Mouse (Mus musculus) cerebellum, adult (tissue): ENCODE measurements around the gene Dnmt3a.

Experiments used
- ATAC-seq: cut with Nextera tagmentation; 2 replicates; pipeline ENCODE4 v1.9.2; 2017; ENCODE audit warnings: mild to moderate bottlenecking, moderate library complexity, mixed read lengths; ENCODE audit not compliant: insufficient number of reproducible peaks, low FRiP score, low TSS enrichment

The Dnmt3a gene

DNA sequence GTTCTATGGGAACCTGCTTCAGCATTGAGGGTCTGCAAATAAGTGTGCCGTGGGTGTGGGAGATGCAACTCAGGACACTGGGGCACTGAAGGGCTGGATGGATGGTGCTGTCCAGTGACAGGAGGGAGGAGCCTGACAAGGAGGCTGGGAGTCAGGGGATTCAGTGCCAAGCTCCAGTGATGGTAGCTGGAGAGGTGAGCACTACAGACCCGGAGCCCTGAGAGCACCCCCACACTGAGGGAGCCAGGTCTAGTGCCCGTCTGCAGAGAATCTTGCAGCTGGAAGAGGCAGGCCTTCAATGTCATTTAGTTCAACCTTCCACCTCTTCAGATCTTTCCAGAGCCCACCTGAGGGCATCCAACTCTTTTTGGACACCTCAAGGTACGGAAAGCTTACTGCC lies at the start of gene Dnmt3a:
Dnmt3a (plus strand) TSS at position 156 of the 400 bp plus-strand sequence.
- ATAC-seq: 0 out of 2 replicates have a peak, but pooled peaks have one; percentile 12

DNA sequence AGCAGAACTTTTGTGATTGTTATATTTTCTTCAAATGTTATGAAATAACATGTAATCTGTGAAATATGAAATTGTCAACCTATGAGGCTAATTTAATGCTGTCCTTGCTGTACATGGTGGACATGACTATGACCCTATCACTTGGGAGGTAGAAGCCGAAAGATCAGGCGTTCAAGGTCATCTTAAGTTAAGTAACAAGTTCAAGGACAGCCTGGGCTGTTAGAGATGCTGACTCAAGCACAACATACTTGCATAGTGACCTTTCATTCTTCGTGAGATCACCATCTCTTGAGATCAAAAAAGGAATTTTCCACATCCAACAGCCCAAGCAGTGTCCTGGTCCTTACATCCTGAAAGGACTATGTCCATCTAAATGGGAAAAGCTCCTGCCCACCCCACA lies 49.6 kb upstream of the Dnmt3a start:
- ATAC-seq: no peak

- ATAC-seq: no peak
Observed at GRCm38 (mm10) chr12:3758127-3758526, 47.7 kb upstream of the Dnmt3a start.

GRCm38 (mm10) chr12:3759419-3759818 lies 46.4 kb upstream of the Dnmt3a start:
- ATAC-seq: no peak

- ATAC-seq: peak; percentile 53; the same call in 1 of the 2 replicates
Observed at GRCm38 (mm10) chr12:3760876-3761590, 44.8 kb upstream of the Dnmt3a start.

DNA sequence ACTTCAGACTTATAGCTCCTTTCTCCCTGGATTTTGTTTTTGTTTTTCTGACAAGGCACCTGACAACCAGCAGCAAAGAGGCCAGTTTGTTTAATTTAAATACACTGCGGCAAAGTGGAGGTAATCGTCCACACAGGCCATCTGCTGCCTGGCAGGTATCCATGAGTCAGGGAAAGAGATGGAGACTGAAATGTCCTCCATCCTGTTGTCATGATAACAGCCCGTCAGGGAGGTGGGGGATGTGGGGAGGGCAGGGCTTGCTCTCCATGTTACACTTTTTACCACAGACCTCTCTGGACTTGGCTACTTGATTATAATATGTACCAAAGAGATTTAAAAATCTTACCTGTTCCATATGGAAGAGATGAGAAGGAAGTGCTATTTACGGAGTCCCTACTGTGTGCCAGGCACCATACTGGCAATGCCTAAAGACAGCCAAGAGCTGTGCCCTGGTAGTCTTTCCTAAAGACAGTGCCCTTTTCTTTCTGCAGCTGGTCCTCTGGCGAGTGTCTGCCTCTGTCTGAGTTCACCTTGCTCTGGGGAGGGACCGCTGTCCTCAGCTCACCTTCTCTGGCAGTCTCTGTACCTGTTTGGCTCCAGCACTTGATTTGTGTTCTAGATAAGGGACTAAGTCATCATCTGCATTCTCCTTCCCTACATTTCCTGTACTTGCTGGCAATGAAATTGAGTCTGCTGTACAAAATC lies 44.1 kb upstream of the Dnmt3a start:
- peak; percentile 71 for ATAC-seq

DNA sequence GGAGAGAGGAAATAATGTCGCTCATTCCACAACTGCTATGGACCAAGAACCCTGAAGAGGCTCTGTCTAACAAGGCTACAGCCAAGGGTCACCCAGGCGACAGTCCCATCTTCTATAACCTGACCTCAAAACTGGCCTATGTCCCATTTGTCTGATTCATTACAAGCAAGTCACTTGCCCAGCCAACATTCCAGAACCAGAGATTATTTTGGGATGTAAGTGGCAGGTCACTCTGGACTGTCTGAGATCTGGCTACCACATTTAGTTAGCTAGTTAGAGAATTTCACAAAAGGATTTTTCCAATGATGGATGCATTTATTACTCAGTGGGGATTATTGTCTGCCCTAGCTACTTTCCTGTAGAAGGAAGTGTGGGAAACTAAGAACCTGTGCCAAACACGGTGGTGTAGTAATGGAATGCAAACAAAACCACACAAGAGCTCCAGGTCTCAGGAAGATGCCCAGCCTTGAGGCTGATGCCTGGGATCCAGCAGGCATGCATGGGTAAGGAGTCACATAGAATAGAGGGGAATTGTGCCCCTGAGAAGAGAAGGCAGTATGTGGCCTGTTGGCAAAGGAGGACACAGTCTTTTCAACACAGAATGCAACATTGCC lies 41.5 kb upstream of the Dnmt3a start:
- ATAC-seq: no peak

DNA sequence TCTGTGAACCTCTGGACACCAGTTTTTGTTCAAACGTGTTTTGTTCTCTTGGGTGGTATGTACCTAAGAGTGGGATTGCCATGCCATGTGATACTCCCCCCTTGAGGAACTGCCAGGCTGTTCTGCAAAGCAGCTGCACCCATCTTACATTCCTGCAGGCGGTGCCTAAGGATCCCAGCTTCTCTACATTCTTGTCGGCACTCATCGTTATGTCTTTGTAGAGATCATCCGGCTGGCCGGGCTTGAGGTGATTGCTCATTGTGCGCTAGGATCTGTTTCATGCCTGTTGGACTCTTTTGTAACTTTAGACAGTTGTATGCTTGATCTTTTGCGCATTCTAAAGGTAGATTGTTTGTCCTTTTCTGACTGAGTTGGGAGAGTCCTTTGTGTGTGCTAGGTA lies 38.4 kb upstream of the Dnmt3a start:
- no peak for ATAC-seq

DNA sequence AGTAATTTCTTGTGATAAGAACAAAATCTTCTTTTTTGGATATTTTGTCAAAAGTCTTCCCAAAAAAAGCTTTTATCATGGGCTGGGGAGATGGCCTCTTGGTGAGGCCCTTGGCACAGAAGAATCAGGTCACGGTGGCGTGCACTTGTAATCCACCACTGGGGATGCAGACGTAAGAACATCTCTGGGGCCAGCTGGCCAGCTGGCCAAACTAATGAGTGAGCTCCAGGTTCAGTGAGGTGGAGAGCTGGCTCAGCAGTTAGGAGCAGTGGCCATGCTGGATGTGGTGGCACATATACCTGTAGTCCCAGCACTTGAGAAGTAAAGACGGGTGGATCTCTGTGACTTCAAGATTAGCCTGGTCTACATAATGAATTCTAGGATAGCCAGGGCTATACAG lies 37.4 kb upstream of the Dnmt3a start:
- ATAC-seq: no peak

DNA sequence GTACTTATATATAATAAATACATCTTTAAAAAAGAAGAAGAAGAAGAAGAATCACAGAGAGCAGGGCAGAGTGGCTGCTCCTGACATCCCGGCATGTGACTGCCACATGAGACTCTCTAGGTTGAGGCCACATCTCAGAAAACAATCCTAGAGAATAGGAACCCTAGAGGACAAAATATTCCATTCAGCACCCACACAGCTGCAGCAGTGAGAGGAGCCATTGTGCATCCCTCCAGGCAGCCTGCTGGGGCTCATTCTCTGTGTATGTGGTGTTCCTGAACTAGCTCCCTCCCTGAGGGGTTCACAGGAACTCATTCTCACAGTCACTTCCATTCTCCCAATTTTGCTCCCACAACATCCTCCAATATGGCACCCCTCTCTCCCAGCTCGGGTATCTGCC lies 35.3 kb upstream of the Dnmt3a start:
- no peak for ATAC-seq

DNA sequence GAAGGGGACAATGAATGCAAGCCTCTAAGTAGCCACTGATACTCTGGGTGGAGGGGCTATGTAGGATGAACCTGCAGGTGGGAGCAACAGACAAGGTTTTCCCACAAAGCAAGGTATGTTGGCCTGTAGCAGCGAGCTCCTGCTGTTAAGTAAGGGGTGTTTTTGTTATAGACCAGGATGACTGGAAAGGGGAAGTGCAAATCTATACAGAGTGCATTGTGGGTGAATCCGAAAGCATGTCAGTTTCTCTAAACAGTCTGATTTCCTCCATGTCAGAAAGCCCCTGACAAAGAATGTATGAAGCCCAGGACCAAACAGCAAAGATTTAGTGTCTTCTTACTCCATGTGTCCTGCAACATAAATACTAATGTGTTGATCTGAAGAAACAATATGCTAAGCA lies 34.7 kb upstream of the Dnmt3a start:
- no peak for ATAC-seq

- no peak for ATAC-seq
Observed at GRCm38 (mm10) chr12:3773643-3774042, 32.2 kb upstream of the Dnmt3a start.

DNA sequence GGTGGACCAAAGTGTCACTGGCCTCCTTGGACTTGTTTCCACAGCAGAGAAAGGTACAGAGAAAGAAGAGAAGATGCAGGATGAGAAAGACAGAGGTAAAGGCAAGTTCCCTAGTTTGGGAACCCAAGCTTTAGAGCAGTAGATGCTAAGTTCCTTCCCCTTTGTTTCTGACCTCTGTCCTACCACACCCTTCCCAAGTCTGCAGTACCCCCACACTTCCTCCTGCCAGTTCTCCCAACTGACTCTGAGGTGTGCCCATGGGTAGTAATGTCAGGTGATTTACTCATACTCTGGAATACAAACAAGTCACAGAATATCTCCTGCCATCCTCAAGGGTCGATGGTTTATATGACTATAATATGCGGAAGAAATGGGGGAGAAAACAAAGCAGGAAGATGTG lies 29.8 kb upstream of the Dnmt3a start:
- no peak for ATAC-seq

DNA sequence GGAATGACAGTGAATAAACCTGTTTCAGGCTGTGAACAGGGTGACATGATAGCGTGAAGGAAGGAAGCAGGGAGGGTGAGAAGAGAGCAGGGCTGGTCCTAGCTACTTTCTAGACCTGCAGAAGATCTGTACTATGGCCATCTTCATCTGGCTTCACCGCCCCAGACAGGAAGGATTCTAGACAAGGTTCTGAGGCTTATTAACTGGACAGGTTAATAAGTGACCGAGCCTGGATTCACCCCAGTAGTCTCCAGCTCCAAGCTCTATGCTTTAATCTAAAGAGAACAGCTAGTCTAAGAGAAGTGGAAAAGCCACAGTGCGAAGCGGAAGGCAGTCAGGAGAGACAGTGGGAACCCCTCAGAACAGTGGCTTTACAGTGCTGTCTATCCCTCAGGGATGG lies 28.1 kb upstream of the Dnmt3a start:
- ATAC-seq: no peak

DNA sequence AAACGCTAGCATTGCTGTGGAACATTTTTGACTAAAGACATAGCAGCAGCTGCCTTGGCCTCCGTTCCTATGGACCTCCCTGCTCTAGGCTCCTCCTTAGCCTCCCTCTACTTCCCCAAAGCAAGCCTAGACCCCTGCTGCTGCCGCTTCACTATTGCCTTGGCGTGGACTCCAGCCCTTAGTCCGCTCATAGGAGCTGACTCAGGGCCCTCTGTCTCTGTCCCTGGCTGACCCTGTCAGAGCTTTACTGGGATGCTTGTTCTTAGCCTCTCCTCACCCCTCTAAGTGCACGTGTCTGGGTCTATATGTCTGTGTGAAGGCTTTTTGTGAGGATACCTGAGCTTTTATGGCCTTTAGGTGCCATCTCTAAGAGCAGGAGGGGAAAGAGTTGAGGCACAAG lies 27.5 kb upstream of the Dnmt3a start:
- ATAC-seq: no peak

DNA sequence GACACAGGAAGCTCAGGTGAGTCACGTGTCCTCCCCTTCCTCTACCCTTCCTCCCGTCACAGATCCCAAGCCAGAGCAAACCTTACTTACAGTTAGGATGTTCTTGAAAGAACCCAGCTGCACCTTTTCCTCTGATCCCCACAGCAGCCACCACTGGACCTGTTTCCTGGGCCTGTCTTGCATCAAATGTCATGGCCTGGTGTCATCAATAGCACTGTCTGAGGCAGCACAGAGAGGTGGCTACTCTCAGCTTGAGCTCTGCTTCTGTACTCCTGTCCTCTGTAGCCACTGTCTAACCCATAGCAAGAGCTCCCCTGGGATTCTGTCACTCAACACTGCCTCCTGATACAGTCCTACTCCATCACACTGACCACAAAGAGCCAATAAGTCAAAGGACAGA lies 26.2 kb upstream of the Dnmt3a start:
- no peak for ATAC-seq

GRCm38 (mm10) chr12:3780405-3780891 lies 25.4 kb upstream of the Dnmt3a start:
- ATAC-seq: no peak

GRCm38 (mm10) chr12:3780931-3781471 lies 24.8 kb upstream of the Dnmt3a start:
- ATAC-seq: no peak

DNA sequence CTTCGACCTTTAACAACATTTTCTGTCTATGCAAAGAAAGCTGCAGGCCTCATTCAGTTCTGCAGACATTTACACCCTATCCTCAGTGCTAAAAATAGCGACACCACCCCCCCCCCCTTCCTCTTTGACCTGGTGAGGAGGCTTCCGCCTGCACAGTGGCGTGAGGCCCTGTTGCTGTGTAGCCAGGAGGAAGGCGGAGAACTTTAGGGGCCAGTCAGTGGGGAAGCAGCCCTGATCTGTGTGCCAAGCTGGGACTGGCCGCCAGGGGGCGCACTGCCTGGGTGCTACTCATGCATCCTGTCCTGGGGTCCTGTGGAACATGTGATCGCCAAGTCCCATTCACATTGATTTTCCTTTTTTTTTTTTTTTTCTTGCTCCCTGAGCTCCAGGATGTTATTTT lies 24.3 kb upstream of the Dnmt3a start:
- ATAC-seq: peak; percentile 61; the same call in 1 of the 2 replicates

GRCm38 (mm10) chr12:3783196-3783825 lies 22.5 kb upstream of the Dnmt3a start:
- no peak for ATAC-seq

DNA sequence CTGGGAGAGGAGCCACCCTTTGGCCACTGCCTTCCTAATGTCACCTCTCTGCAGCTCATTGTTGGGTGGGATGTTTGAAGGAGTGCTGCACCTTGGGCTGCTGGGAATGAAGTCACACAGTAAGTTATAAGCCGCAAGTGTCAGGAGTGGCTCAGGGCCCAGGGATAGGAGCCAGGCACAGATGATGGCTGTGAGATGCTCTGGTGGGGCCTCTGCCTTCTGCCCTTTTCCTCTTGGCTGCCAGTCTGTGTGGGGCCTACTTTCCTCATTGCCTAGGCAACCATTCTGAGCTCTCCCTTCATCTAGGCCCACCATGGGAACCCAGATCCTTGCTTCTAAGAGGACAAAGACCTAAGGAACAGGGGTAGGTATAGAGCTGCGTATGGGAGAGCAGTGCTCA lies 21.5 kb upstream of the Dnmt3a start:
- ATAC-seq: no peak
